Mouse (Mus musculus) forebrain, embryonic 12.5 days (tissue): Measurements from ENCODE around the gene Hip1. TPM values are rescaled to one million over a fixed set of nuclear protein-coding genes. Genes with fewer than 3 reads are reported as not detected.
"Not testable (repeated sequence)": the region's sequence is repeated elsewhere in the genome, so short reads cannot be mapped to it uniquely, and the experiment has no call there.

ENCODE experiments used
- ATAC-seq: fragments of 200-750 bp; cut with Nextera tagmentation; 2 replicates; pipeline ENCODE4 v1.8.0; 2017; ENCODE audit warnings: moderate TSS enrichment; ENCODE audit not compliant: low FRiP score
- H3K27ac ChIP-seq: fragments of 300-500 bp; sonication (generic); 2 replicates; pipeline ENCODE4 v1.5.1; 2016; ENCODE audit warnings: mild to moderate bottlenecking
- H3K27me3 ChIP-seq: fragments of 300-500 bp; sonication (generic); 2 replicates; pipeline ENCODE4 v1.6.1; 2016; ENCODE audit warnings: mild to moderate bottlenecking
- H3K36me3 ChIP-seq: fragments of 300-500 bp; sonication (generic); replicated peaks from 2 replicates; pipeline ENCODE4 v1.6.1; 2016; ENCODE audit warnings: mild to moderate bottlenecking
- H3K4me1 ChIP-seq: fragments of 300-500 bp; sonication (generic); 2 replicates; pipeline ENCODE4 v1.6.1; 2016
- H3K4me2 ChIP-seq: fragments of 300-500 bp; sonication (generic); 2 replicates; pipeline ENCODE4 v1.6.1; 2016; ENCODE audit warnings: mild to moderate bottlenecking, moderate library complexity
- H3K4me3 ChIP-seq: fragments of 300-500 bp; sonication (generic); replicated peaks from 2 replicates; pipeline ENCODE4 v1.5.1; 2016; ENCODE audit warnings: mild to moderate bottlenecking
- H3K9ac ChIP-seq: fragments of 300-500 bp; sonication (generic); 2 replicates; pipeline ENCODE4 v1.6.1; 2016; ENCODE audit warnings: mild to moderate bottlenecking
- H3K9me3 ChIP-seq: fragments of 300-500 bp; sonication (generic); 2 replicates; pipeline ENCODE4 v1.6.1; 2016
- WGBS: fragments of 180-500 bp; shearing (Covaris S2); methylation state at CpG from one replicate; pipeline ENCODE4 v1.1.7; 2016; 5-methylcytosine and 5-hydroxymethylcytosine counted together
- polyA plus RNA-seq: library from polyadenylated mRNA; unstranded; fragments of >200 nt; fragmentation: Nextera tagmentation; extraction: Ambion mirVana; gene quantifications from 2 replicates; pipeline ENCODE4 v1.2.1, GENCODE M21; 2016

The Hip1 gene
- polyA plus RNA-seq, 1 experiment from 2014 or later: 58.7 TPM

DNA sequence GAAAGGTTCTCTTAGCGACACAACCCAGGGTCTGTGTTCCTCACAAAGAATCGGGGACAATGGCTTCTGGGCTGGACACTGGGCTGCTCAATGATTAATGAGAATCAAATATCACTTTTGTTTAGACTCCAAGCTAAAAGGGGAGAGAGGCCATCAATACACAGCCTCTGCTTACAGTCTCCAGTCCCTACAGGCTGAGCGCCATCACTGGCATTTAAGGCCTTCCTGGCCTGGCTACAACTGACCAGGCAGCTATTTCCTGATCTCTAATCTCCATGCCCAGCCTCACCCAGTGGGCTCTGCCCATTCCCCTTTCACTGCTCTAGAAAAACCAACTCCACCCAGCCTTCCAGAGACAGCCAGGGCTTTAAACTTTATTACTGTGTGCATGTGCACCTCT lies 59.6 kb downstream of the Hip1 start:
- no peak overlapping the region for H3K4me3 ChIP-seq
- WGBS: 93% methylated on average over 3 of the region's 3 CpGs
- H3K9ac ChIP-seq: no peak overlapping the region
- H3K9me3 ChIP-seq: no peaks in the 10 kb centered on the region
- no peak for ATAC-seq
- H3K4me1 ChIP-seq: peaks cover 30% of the 10 kb centered on the region
- no peak overlapping the region for H3K4me2 ChIP-seq
- no peak overlapping the region for H3K27ac ChIP-seq
- H3K36me3 ChIP-seq: peaks cover 15% of the 10 kb centered on the region
- no peaks in the 10 kb centered on the region for H3K27me3 ChIP-seq

DNA sequence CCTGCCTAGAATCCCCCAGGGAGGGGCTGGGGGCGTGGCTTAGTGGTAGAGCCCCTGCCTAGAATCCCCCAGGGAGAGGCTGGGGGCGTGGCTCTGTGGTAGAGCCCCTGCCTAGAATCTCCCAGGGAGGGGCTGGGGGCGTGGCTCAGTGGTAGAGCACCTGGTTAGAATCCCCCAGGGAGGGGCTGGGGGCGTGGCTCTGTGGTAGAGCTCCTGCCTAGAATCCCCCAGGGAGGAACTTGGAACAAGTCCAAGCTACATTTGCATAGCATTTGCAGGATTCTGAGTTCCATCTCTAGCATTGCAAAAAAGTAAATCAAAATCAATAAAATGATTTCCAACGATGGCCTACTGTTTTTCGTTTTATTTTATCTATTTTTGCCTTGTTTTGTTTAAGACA lies 61.1 kb downstream of the Hip1 start:
- Histone ChIP-seq H3K4me1 (peaks cover 21% of the 10 kb centered on the region), H3K36me3 (peaks cover 15% of the 10 kb centered on the region)
- H3K4me3 ChIP-seq, H3K27ac ChIP-seq, H3K9me3 ChIP-seq, H3K4me2 ChIP-seq, ATAC-seq, H3K9ac ChIP-seq, H3K27me3 ChIP-seq: not testable (repeated sequence)
- 92% methylated on average over 6 of the region's 6 CpGs for WGBS

DNA sequence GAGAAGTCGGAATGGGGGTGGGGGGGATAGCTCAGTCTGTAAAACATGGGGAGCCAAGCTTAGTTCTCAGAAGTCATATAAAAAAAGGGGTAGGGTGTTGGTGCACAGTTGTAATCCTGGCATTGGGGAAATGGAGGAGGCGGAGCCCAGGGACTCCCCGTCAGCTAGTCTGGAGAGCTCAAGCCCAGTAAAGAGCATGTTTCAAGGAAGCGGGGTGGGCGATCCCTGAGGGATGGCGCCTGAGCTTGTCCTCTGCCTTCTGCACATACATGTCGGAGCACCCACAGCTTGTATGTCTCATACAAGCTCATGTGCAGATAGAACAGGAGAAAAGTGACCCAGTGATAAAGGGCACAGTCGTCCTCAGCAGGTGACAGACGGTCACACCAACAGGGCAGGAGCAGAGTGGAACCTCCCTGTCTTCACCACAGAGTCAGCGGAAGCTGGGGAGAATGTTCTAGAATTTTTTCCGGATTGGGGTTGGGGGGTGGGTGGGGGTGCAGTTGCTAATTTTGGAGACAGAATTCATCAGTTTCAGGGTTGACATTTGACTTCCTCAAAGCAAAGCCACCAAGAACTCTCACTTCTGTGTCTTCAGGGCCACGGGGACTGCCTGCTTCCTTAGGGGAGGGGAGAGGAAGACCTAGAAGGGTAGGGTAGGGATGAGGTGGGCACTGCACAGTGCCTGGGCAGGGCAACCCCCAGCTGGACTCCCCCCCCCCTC lies 65.9 kb downstream of the Hip1 start:
- Histone ChIP-seq H3K36me3 (peaks cover 22% of the 10 kb centered on the region), H3K4me2 (no peak overlapping the region), H3K4me3 (no peak overlapping the region), H3K9ac (no peak overlapping the region), H3K9me3 (no peaks in the 10 kb centered on the region), H3K4me1 (no peaks in the 10 kb centered on the region), H3K27me3 (no peaks in the 10 kb centered on the region), H3K27ac (no peak overlapping the region)
- whole genome bisulfite sequencing: 94% methylated on average over 12 of the region's 12 CpGs
- ATAC-seq: no peak

DNA sequence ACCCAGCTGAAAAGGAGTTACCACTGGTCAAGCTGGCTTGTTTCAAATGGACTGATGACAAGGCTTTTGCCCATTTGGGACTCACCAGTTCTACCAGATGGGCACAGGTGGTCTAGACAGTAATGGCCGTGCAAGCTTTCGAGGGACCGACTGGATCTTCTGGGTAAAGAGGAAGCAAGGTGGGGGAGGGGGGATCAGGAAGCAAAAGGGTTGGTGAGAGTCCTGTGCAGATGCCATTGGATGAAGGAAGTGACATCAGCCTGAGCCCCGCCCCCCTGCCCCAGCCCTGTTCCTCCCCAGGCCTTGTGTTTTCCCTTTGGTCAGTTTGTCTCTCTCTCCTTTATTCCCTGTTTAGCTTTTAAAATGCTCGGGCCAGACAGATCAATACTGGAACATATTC lies 68.7 kb downstream of the Hip1 start:
- ATAC-seq: no peak
- 89% methylated on average over 5 of the region's 5 CpGs for WGBS
- no peaks in the 10 kb centered on the region for H3K9me3 ChIP-seq
- no peak overlapping the region for H3K4me2 ChIP-seq
- no peak overlapping the region for H3K4me3 ChIP-seq
- no peaks in the 10 kb centered on the region for H3K4me1 ChIP-seq
- no peak overlapping the region for H3K27ac ChIP-seq
- H3K27me3 ChIP-seq: no peaks in the 10 kb centered on the region
- no peak overlapping the region for H3K9ac ChIP-seq
- H3K36me3 ChIP-seq: peaks cover 20% of the 10 kb centered on the region

DNA sequence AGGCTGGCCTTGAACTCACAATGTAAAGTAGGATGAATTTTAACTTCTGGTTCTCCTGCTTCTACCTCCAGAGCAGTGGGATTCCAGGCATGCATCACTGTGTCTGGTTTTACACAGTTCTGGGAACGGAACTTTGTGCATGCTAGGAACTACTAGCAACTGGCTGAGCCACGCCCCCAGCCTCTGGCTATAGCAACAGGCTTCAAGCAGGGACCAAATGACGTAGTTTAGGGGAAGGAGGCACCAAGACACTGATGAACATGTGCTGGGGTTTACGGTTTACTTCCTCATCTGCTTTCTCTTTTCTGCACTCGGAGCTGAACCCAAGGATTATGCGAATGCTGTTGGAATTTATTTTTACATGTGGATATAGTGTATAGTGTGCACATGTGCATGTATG lies 72.5 kb downstream of the Hip1 start:
- Histone ChIP-seq H3K4me3 (no peak overlapping the region), H3K27ac (no peak overlapping the region), H3K9me3 (no peaks in the 10 kb centered on the region), H3K27me3 (no peaks in the 10 kb centered on the region), H3K4me1 (no peaks in the 10 kb centered on the region), H3K36me3 (peaks cover 18% of the 10 kb centered on the region), H3K4me2 (no peak overlapping the region), H3K9ac (no peak overlapping the region)
- no peak for ATAC-seq
- WGBS: 91% methylated on average over 6 of the region's 6 CpGs

DNA sequence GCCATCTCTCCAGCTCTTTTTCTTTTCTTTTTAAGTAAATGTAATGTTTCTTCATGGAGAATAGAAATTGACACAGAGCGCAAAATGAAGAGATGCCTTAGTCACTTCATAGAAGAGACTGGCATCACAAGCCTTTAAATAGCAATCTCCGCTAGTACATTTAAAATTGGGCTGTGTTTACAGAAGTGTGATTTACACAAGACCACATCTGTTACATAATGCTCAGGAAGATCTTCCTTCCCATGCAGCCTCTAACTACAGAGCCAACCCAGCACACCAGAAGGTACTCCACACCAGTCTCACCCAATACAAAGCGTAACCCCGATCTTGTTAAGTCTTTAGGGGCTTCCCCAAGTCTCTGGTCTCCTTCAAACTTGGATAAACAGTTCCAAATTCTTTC lies 73.2 kb downstream of the Hip1 start:
- Histone ChIP-seq H3K9me3 (no peaks in the 10 kb centered on the region), H3K27me3 (no peaks in the 10 kb centered on the region), H3K4me2 (no peak overlapping the region), H3K4me1 (no peaks in the 10 kb centered on the region), H3K4me3 (no peak overlapping the region), H3K9ac (no peak overlapping the region), H3K36me3 (peaks cover 24% of the 10 kb centered on the region), H3K27ac (no peak overlapping the region)
- 98% methylated on average over 4 of the region's 4 CpGs for WGBS
- ATAC-seq: no peak

DNA sequence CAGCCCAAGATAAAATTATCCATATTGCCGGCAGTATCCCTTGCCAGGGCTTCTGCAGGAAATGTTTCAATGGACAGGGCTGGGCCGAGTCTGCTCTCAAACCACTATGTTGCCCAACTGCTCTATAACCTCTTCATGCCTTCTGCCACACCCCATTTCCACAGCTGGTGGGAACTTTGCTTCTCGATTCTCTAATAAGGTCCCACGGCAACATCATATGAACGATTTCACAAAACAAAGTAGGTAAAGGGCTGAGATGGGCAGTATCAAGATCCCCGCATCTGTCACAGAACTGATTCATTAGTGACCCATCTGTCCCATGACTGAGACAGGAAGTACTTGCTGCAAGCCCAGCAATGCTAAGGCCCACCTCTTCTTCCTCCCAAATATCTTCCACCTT lies 76.6 kb downstream of the Hip1 start:
- Histone ChIP-seq H3K4me3 (no peak overlapping the region), H3K4me1 (peaks cover 12% of the 10 kb centered on the region; the same call in 1 of the 2 replicates), H3K27ac (no peak overlapping the region), H3K27me3 (no peaks in the 10 kb centered on the region), H3K9me3 (no peaks in the 10 kb centered on the region), H3K36me3 (peaks cover 17% of the 10 kb centered on the region; the same call in 1 of the 2 replicates), H3K4me2 (no peak overlapping the region), H3K9ac (no peak overlapping the region)
- 96% methylated on average over 6 of the region's 6 CpGs for WGBS
- ATAC-seq: no peak

DNA sequence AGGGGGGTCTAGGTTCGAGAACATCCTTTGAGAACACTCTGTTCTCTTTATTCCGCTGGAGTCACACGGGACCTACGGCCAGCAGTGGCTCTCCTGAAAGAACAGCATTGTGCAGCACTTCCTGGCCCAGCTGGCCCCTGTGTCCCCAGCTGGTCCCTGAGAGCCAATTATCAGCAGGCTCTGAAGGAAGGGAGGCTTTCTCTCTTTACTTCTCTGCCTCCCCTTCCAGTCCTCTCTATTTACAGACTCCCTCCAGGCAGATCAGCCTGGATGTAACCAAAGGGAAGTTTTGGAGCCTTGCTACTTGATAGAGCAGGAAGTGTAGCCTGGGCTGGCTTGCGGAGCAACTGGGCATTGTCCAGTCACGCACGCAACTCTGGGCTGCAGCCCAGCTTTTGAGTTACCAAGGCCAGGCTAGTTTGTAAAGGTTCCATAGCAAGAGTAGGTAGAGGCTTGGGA lies 79.1 kb downstream of the Hip1 start:
- WGBS: 61% methylated on average over 7 of the region's 7 CpGs
- Histone ChIP-seq H3K9ac (no peak overlapping the region), H3K27me3 (no peaks in the 10 kb centered on the region), H3K36me3 (peaks cover 9% of the 10 kb centered on the region; the same call in 1 of the 2 replicates), H3K4me1 (peaks cover 12% of the 10 kb centered on the region; the same call in 1 of the 2 replicates), H3K27ac (peak overlapping the region; percentile 60), H3K4me2 (no peak overlapping the region), H3K9me3 (no peaks in the 10 kb centered on the region), H3K4me3 (no peak overlapping the region)
- ATAC-seq: no peak

DNA sequence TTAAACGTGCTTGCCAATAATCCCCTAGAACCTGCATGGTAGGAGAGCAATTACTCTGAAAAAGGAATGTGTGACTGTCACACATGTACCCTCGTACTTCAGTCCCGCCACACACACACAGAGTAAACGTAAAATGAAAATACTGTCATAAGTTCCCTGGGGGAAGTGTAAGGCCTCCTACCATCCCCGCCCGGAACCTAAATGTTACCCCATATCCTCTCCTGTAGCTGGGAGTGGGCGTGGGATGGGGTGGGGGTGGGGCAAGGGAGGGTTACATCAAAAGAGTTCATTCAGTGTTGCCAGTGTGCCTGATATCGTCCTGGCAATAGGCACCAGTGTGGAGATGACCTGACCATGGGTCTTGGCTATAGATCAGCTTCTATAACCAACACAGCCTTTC lies 81.5 kb downstream of the Hip1 start:
- no peak for ATAC-seq
- H3K36me3 ChIP-seq: peaks cover 30% of the 10 kb centered on the region
- no peaks in the 10 kb centered on the region for H3K9me3 ChIP-seq
- H3K4me3 ChIP-seq: no peak overlapping the region
- no peaks in the 10 kb centered on the region for H3K27me3 ChIP-seq
- H3K4me2 ChIP-seq: no peak overlapping the region
- H3K4me1 ChIP-seq: peaks cover 18% of the 10 kb centered on the region; the same call in 1 of the 2 replicates
- no peak overlapping the region for H3K9ac ChIP-seq
- 84% methylated on average over 8 of the region's 8 CpGs for WGBS
- no peak overlapping the region for H3K27ac ChIP-seq

DNA sequence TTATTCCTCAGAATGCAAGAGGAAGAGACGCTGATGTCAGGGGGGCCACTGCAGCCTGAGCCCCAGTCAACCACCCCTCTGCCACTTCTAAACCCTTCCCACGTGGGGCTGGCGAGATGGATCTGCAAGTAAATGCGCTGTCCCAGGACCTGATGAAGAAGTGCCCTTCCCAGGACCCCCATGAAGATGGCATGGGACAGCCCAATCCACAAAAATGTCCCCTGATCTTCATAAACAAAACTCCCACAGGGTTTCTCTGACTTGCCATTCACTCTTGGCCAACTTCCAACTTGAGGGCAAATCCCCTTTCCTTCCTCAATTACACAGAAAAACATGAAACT lies 84.1 kb downstream of the Hip1 start:
- no peak overlapping the region for H3K4me3 ChIP-seq
- H3K27ac ChIP-seq: 0 out of 2 replicates have a peak overlapping the region, but pooled peaks have one; percentile 8
- no peak for ATAC-seq
- H3K9ac ChIP-seq: no peak overlapping the region
- no peaks in the 10 kb centered on the region for H3K9me3 ChIP-seq
- H3K4me1 ChIP-seq: peaks cover 10% of the 10 kb centered on the region; the same call in 1 of the 2 replicates
- WGBS: 80% methylated on average over 4 of the region's 4 CpGs
- no peaks in the 10 kb centered on the region for H3K27me3 ChIP-seq
- peaks cover 44% of the 10 kb centered on the region for H3K36me3 ChIP-seq
- H3K4me2 ChIP-seq: no peak overlapping the region

DNA sequence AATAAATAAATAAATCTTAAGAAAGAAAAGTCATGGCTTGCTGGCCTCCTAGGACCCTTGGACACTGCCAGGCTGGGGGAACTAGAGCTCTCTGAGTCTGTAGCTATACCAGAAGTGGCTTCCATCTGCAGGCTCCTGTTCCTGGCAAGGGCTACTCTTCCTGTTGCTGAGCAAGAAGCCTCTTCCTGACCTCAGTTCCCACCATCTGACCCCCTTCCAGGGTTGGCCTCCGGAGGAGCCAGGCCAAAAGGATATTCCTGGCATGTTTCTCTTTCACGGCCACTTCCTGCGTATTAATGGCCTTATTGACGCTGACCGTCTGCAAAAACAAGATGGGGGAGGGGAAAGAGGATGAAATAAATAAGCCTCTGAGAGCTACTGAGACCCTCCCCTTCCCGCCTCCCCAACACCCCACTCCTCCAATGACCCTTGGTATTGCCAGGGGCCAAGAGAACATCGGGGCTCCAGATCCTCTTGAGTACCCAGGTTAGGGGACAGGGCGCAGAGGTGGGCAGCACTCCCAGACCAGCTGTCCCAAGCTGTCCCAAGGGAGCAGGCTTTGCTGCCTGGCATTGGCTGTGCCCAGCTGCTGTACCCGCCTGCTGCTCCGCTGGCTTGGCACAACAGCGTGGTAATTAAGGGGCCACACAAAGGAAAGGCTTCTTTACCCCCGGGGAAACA lies 84.6 kb downstream of the Hip1 start:
- Histone ChIP-seq H3K4me1 (0 out of 2 replicates have a peak, but pooled peaks cover 6% of the 10 kb centered on the region), H3K4me2 (no peak overlapping the region), H3K9ac (no peak overlapping the region), H3K36me3 (peaks cover 48% of the 10 kb centered on the region), H3K4me3 (no peak overlapping the region), H3K27ac (0 out of 2 replicates have a peak overlapping the region, but pooled peaks have one; percentile 8), H3K27me3 (no peaks in the 10 kb centered on the region), H3K9me3 (no peaks in the 10 kb centered on the region)
- 82% methylated on average over 12 of the region's 12 CpGs for WGBS
- ATAC-seq: no peak

DNA sequence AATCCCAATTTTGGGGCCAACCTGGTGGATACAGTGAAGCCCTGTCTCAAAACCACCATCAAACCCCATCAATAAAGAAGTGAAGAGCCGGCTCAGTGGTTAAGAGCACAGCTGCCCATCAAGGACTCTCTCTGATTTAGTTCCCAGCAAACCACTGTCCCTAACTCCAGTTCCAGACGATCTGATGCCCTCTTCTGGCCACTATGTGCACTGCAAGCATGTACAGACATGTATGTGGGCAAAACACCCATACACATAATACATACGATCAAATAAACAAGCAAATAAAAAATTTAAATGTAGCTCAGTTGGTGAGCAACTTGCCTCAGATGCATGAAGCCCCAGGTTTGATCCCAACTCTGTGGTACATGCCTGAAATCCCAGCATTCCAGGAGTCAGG lies 85.4 kb downstream of the Hip1 start:
- no peak for ATAC-seq
- H3K4me3 ChIP-seq: no peak overlapping the region
- H3K9me3 ChIP-seq: no peaks in the 10 kb centered on the region
- 74% methylated on average over 3 of the region's 3 CpGs for WGBS
- no peak overlapping the region for H3K4me2 ChIP-seq
- H3K27me3 ChIP-seq: no peaks in the 10 kb centered on the region
- no peak overlapping the region for H3K9ac ChIP-seq
- 0 out of 2 replicates have a peak, but pooled peaks cover 6% of the 10 kb centered on the region for H3K4me1 ChIP-seq
- no peak overlapping the region for H3K27ac ChIP-seq
- peaks cover 56% of the 10 kb centered on the region for H3K36me3 ChIP-seq
